Mouse (Mus musculus) embryonic facial prominence, embryonic 12.5 days (tissue): ENCODE measurements around the gene Hoxc5. TPM values are rescaled to one million over a fixed set of nuclear protein-coding genes. Genes with fewer than 3 reads are reported as not detected.

ENCODE experiments used
- ATAC-seq: fragments of 200-750 bp; cut with Nextera tagmentation; 2 replicates; pipeline ENCODE4 v1.8.0; 2017; ENCODE audit not compliant: insufficient number of reproducible peaks, insufficient read depth, low FRiP score, low TSS enrichment
- H3K27ac ChIP-seq: fragments of 300-500 bp; sonication (generic); 2 replicates; pipeline ENCODE4 v1.5.1; 2016; ENCODE audit warnings: mild to moderate bottlenecking
- H3K27me3 ChIP-seq: fragments of 300-500 bp; sonication (generic); 2 replicates; pipeline ENCODE4 v1.6.1; 2016; ENCODE audit warnings: mild to moderate bottlenecking, moderate library complexity
- H3K36me3 ChIP-seq: fragments of 300-500 bp; sonication (generic); 2 replicates; pipeline ENCODE4 v1.6.1; 2016; ENCODE audit warnings: mild to moderate bottlenecking
- H3K4me1 ChIP-seq: fragments of 300-500 bp; sonication (generic); 2 replicates; pipeline ENCODE4 v1.6.1; 2016
- H3K4me2 ChIP-seq: fragments of 300-500 bp; sonication (generic); replicated peaks from 2 replicates; pipeline ENCODE4 v1.6.1; 2016; ENCODE audit warnings: mild to moderate bottlenecking, moderate library complexity
- H3K4me3 ChIP-seq: fragments of 300-500 bp; sonication (generic); 2 replicates; pipeline ENCODE4 v1.5.1; 2016; ENCODE audit warnings: mild to moderate bottlenecking
- H3K9ac ChIP-seq: fragments of 300-500 bp; sonication (generic); 2 replicates; pipeline ENCODE4 v1.6.1; 2016; ENCODE audit warnings: mild to moderate bottlenecking, moderate library complexity
- H3K9me3 ChIP-seq: fragments of 300-500 bp; sonication (generic); 2 replicates; pipeline ENCODE4 v1.6.1; 2016; ENCODE audit warnings: mild to moderate bottlenecking, moderate library complexity
- WGBS: fragments of 180-500 bp; shearing (Covaris S2); methylation state at CpG from one replicate; pipeline ENCODE4 v1.1.7; 2016; 5-methylcytosine and 5-hydroxymethylcytosine counted together
- polyA plus RNA-seq: library from polyadenylated mRNA; unstranded; fragments of >200 nt; fragmentation: Nextera tagmentation; extraction: Ambion mirVana; gene quantifications from 2 replicates; pipeline ENCODE4 v1.2.1, GENCODE M21; 2016

Gene Hoxc5
- polyA plus RNA-seq, 1 experiment from 2014 or later, result 2.4 TPM

DNA sequence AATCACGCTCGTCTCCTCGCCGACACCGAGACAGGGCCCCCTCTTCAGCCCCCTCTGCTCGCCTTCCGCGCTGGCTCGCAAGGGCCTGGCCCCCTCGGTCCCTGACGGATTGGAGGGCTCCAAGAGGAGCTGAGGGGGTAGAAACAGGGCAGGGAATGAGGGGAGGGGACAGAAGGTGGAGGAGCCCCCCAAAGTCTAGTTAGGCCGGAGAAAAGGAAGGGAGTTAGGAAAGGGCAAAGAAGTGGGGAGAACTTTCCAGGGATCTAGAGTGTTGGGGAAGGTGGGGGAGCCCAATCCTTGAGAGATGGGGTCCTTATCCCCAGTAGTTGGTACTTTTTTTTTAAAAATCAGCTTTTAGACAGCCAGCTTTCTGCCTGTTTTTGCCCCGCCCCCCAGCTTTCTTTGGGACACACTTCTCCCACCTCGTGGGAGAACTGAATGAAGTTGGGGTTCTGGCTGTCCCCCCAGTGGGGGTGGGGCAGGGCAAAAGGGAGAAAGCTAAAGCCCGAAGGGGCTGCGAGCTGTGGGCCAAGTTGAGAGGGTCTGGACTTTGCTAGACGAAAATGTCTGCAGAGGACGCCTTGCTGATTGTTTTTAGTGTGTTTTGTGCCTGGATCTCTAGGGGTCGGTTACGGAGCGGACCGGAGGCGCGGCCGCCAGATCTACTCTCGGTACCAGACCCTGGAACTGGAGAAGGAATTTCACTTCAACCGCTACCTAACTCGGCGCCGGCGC lies 43.0 kb downstream of the Hoxc5 start:
- Histone ChIP-seq H3K36me3 (no peaks in the 10 kb centered on the region), H3K9me3 (no peaks in the 10 kb centered on the region), H3K4me1 (no peaks in the 10 kb centered on the region), H3K9ac (no peak overlapping the region), H3K4me2 (no peak overlapping the region), H3K4me3 (no peak overlapping the region), H3K27me3 (peaks cover 98% of the 10 kb centered on the region), H3K27ac (no peak overlapping the region)
- under 1% methylated on average over 31 of the region's 31 CpGs for WGBS
- no peak for ATAC-seq

DNA sequence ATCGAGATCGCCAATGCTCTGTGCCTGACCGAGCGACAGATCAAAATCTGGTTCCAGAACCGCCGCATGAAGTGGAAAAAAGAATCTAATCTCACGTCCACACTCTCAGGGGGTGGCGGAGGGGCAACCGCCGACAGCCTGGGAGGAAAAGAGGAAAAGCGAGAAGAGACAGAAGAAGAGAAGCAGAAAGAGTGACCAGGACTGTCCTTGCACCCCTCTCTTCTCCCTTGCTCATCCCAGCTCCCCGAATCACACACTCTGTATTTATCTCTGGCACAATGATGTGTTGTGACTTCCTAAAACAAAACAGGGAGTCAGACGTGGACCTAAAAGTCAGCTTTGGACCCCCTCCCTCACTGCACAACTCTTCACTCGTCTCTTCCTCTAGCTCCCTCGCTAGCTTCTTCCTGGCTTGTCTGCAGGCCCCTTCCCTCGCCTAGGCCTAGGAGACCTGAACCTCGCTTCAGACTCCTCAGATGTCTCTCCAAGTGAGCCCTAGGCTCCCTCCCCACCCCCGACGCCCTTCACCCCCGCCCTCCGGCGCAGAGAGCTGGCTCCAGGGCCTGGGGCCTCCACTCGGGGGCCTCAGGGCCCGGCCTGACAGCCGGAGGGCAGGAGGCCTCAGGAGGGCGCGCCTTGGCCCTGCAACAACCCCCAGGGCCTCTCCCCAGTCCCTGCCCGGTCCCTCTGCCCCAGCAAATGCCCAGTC lies 43.8 kb downstream of the Hoxc5 start:
- H3K9ac ChIP-seq, result no peak overlapping the region
- 1% methylated on average over 28 of the region's 28 CpGs for WGBS

DNA sequence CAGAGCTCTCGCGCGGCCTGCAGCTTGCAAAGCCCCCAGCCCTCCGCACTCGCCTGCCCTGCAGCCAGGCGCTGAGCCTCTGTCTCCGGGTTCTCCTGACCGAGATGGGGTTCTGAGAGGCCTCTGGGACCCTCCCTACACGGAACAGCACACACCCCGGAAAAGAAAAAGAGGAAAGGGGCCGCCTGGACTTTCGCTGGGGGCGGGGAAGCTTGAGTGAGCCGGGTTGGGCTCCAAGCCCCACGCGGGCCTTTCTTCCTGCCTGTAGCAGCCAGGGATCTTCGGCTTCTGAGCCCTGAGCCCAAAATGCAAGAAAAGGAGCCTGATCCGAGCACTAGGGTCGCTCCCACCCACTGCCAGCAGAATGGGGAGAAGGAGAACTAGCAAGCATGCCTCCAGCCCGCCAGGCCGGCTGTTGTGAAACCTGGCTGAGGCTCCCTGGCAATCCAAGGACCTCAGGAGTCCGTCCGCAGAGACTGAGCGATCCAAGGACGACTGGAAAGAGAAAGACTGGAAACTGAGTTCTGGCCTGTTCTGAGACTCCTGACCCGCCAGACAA lies 44.8 kb downstream of the Hoxc5 start:
- Histone ChIP-seq H3K9ac (no peak overlapping the region), H3K9me3 (no peaks in the 10 kb centered on the region), H3K4me1 (no peaks in the 10 kb centered on the region), H3K4me2 (no peak overlapping the region; the same call in 1 of the 2 replicates), H3K36me3 (no peaks in the 10 kb centered on the region), H3K27me3 (peaks cover 98% of the 10 kb centered on the region), H3K4me3 (no peak overlapping the region), H3K27ac (no peak overlapping the region)
- no peak for ATAC-seq
- WGBS, result 2% methylated on average over 26 of the region's 26 CpGs

More for the DNA sequence above, 43.8 kb downstream of the Hoxc5 start:
- no peaks in the 10 kb centered on the region for H3K4me1 ChIP-seq
- H3K4me3 ChIP-seq, result no peak overlapping the region
- peaks cover 98% of the 10 kb centered on the region for H3K27me3 ChIP-seq
- no peaks in the 10 kb centered on the region for H3K9me3 ChIP-seq
- no peak overlapping the region for H3K27ac ChIP-seq
- no peak overlapping the region for H3K4me2 ChIP-seq
- no peak for ATAC-seq
- H3K36me3 ChIP-seq, result no peaks in the 10 kb centered on the region

DNA sequence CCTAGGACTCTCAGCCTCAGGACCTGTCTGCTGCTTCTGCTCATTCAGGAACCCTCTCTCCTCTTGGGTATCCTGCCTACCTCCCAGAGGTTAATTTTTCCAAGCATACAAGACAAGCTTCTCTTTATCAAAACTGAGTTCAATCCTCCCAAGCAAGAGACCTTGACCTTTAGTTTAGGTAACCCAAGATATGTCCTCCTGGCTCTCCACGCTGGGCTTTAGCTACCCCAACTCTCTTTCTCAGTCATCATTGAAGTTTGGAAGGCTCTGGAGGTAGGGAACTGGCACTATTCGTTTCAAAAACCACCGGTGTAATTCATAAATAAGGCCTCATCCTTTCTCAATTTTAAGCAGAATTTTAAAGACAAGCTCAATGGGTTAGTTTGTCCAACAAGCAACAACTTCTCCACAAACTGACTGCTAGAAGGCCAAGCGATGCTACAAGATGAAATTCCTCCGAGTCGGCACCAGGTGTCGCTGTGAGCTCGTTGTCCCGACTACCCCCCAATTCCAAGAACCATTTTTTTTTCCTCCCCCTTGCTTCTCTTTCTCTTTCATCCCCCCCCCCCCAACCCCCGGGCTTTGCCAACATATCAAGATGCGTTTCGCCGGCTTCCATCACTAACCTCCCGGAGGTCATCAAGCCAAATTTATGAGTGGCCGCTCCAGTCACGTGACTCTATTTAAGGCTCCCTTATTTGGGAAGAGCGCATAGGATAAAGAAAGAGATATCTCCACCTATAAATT lies 46.2 kb downstream of the Hoxc5 start:
- Histone ChIP-seq H3K9me3 (no peaks in the 10 kb centered on the region), H3K4me3 (no peak overlapping the region), H3K36me3 (no peaks in the 10 kb centered on the region), H3K27me3 (peaks cover 98% of the 10 kb centered on the region), H3K27ac (no peak overlapping the region), H3K4me1 (no peaks in the 10 kb centered on the region), H3K9ac (no peak overlapping the region), H3K4me2 (peak overlapping the region; percentile 5; the same call in 1 of the 2 replicates)
- 3% methylated on average over 17 of the region's 17 CpGs for WGBS
- no peak for ATAC-seq

DNA sequence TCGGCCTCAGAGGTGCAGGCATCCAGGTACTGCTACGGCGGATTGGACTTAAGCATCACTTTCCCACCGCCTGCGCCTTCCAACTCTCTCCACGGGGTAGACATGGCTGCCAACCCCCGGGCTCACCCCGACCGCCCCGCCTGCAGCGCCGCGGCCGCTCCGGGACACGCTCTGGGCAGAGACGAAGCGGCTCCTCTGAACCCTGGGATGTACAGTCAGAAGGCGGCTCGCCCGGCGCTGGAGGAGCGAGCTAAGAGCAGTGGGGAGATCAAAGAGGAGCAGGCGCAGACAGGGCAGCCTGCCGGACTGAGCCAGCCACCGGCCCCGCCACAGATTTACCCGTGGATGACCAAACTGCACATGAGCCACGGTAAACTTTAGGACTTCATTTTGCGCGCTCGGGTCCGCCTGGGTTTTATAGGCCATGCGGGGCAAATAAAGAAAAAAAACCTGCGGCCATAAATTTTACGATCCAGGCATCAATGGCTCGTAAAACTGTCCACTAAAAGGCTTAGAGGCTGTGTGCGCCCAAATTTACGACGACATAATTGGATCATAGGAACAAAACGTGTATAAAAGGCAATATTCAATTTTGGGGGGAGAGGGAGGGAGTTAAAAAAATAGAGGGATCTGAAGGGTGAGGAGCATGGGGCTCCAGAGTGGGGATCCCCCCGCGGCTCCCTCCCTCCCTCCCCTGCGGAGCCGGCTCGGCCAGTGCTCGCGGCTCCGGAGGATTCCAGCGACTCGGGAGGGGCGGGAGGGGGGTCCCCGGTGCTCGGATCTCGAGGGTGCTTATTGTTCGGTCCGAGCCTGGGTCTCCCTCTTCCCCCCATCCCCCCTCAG lies 47.1 kb downstream of the Hoxc5 start:
- ATAC-seq, result peak; percentile 44; the same call in 1 of the 2 replicates
- Histone ChIP-seq H3K9me3 (no peaks in the 10 kb centered on the region), H3K4me2 (peak overlapping the region; percentile 19; the same call in 1 of the 2 replicates), H3K4me3 (0 out of 2 replicates have a peak overlapping the region, but pooled peaks have one; percentile 9), H3K27me3 (peaks cover 98% of the 10 kb centered on the region), H3K4me1 (no peaks in the 10 kb centered on the region), H3K9ac (no peak overlapping the region), H3K36me3 (no peaks in the 10 kb centered on the region), H3K27ac (no peak overlapping the region)
- 1% methylated on average over 43 of the region's 57 CpGs for WGBS

DNA sequence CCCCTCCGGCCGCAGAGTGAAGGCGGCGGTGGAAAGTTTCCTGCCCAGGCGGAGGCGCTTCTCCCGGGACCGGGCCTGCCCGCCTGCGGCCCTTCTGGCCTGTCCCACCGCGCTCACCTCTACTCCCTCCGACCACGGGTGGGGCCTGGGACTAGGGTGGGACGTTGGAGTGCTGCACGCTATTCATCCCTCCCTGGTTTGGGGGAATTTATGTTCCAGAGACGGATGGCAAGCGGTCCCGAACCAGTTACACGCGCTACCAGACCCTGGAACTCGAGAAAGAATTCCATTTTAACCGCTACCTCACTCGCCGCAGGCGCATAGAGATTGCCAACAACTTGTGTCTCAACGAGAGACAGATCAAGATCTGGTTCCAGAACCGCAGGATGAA lies 47.8 kb downstream of the Hoxc5 start:
- H3K4me1 ChIP-seq, result no peaks in the 10 kb centered on the region
- 0 out of 2 replicates have a peak overlapping the region, but pooled peaks have one; percentile 3 for H3K4me2 ChIP-seq
- whole genome bisulfite sequencing, result under 1% methylated on average over 28 of the region's 28 CpGs
- 0 out of 2 replicates have a peak overlapping the region, but pooled peaks have one; percentile 7 for H3K4me3 ChIP-seq
- H3K36me3 ChIP-seq, result no peaks in the 10 kb centered on the region
- peaks cover 98% of the 10 kb centered on the region for H3K27me3 ChIP-seq
- no peak for ATAC-seq
- no peak overlapping the region for H3K27ac ChIP-seq
- no peak overlapping the region for H3K9ac ChIP-seq
- H3K9me3 ChIP-seq, result no peaks in the 10 kb centered on the region

DNA sequence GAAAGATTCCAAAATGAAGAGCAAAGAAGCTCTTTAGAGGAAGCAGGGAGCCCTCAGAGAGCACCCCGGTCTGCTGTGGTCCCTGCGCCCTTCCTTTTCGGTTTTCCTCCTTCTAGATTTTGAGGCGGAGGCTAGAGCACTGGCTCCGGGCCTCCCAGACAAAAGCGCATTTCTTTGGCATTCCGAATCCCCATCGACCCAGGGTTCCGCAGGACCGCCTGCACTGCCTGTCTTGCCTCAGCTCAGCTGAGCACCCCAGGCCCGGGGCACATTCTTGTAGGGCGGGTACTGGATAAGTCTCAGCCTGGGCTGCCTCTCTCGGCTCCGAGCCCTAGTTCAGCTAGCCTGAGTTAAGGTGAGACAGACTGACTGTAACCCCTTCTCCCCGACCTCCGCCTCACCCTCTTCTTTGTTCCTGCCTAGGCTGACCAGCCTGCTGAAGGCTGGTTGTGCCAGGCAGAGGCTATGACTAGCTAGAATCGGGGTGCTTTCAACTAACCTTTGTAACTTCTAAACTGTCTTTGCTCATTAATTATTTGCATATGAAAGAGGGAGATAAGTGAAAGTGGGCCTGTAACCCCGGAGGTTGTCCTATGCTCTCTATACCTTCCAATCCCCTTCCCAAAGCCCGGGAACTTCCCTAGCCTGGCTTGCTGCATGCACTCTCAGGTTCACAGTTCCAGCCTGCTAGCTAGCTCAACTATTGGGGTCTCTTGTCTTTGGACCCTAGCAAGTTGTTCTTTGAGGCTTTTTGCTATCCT lies 48.3 kb downstream of the Hoxc5 start:
- H3K9ac ChIP-seq, result no peak overlapping the region
- H3K27me3 ChIP-seq, result peaks cover 98% of the 10 kb centered on the region
- H3K36me3 ChIP-seq, result no peaks in the 10 kb centered on the region
- H3K4me1 ChIP-seq, result no peaks in the 10 kb centered on the region
- 3% methylated on average over 19 of the region's 19 CpGs for WGBS
- ATAC-seq, result no peak
- no peaks in the 10 kb centered on the region for H3K9me3 ChIP-seq
- H3K4me3 ChIP-seq, result no peak overlapping the region
- H3K4me2 ChIP-seq, result no peak overlapping the region
- H3K27ac ChIP-seq, result no peak overlapping the region

DNA sequence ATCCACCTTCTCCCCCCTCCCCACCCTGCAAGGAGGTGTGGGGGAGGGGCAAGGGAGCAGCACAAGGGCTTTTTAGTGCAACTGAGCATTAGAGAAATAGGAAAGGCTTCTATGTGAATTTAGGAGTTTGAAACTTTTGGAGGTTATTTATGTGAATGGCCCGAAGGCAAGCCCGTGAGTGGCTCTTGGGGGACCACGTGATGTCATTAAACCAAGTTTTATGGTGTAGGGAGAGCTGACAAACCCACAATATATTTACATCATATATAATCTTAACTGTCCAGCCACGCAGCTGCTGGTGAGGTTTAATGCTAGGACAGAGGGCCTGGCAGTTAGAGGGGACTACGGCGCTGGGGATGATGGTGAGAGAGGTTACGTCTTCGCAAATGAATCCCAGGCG lies 51.4 kb downstream of the Hoxc5 start, which contains the start of gene Hoxc4:
Hoxc4 (plus strand) TSS at position 299 of the 400 bp plus-strand sequence.
- Histone ChIP-seq H3K4me3 (no peak within 1 kb of the TSS), H3K36me3 (no peaks in the 10 kb centered on the region), H3K27ac (no peak within 1 kb of the TSS), H3K4me2 (no peak within 1 kb of the TSS), H3K9ac (no peak within 1 kb of the TSS), H3K4me1 (no peaks in the 10 kb centered on the region), H3K9me3 (no peaks in the 10 kb centered on the region), H3K27me3 (peaks cover 100% of the 10 kb centered on the region)
- ATAC-seq, result no peak
- 4% methylated on average over 9 of the region's 9 CpGs for WGBS

DNA sequence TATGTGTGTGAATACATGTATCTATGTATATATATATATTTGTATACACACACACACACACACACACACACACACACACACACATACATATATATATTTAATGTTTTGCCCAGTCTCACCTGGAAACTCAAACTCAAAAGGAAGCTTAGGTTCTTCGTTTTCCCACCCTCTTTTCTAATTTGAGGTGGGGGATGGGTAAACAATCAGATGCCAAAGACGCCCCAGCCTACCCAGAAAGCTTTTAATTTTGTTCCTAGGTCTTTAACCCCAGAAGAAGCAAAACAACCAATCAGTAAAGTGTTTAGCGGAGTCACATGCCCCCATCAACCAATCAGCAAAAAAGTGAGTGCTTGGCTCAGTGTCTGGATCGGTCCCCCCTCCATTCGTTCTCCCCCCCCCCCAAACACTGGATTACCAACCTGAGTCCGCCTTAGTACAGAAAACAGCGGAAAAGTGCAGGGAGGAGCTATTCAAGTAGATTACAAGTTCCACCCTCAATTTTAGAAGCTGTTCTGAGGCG lies 53.7 kb downstream of the Hoxc5 start:
- ATAC-seq, result no peak
- Histone ChIP-seq H3K27me3 (peaks cover 98% of the 10 kb centered on the region), H3K9me3 (no peaks in the 10 kb centered on the region), H3K4me3 (no peak overlapping the region), H3K36me3 (no peaks in the 10 kb centered on the region), H3K27ac (no peak overlapping the region), H3K4me1 (no peaks in the 10 kb centered on the region), H3K4me2 (no peak overlapping the region), H3K9ac (no peak overlapping the region)
- 0% methylated on average over 8 of the region's 8 CpGs for WGBS

DNA sequence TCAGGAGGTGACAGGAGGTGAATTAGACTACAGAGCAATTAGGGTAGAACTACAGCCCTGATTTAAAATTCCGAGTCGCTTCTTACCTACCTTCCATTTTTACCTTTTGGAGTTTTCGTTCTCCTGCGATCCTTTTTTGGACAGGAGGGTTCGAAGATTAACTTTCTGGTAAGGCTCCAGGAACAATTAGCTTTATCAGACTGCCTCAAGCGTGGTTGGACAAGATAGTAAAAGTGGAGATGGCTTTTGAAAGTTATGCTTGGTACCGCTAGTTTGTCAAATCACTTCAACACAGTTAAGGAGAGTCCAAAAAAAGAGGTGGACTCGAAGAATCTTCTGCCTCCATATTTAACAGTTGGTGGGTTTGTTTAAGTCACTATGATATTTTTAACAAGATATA lies 54.3 kb downstream of the Hoxc5 start:
- H3K4me3 ChIP-seq, result no peak overlapping the region
- ATAC-seq, result no peak

More for the DNA sequence above, 54.3 kb downstream of the Hoxc5 start:
- no peak overlapping the region for H3K4me2 ChIP-seq
- H3K4me1 ChIP-seq, result no peaks in the 10 kb centered on the region
- H3K9me3 ChIP-seq, result no peaks in the 10 kb centered on the region
- WGBS, result 7% methylated on average over 8 of the region's 8 CpGs
- no peak overlapping the region for H3K9ac ChIP-seq
- no peak overlapping the region for H3K27ac ChIP-seq
- H3K36me3 ChIP-seq, result no peaks in the 10 kb centered on the region
- peaks cover 98% of the 10 kb centered on the region for H3K27me3 ChIP-seq
